Mouse (Mus musculus) monocyte, adult 5-6 weeks (primary cell): ENCODE data around the gene Adamtsl1. TPM values are rescaled to one million over a fixed set of nuclear protein-coding genes. Genes with fewer than 3 reads are reported as not detected.

ENCODE experiments used
- ATAC-seq: fragments of 153-309, 156-312 bp; replicated peaks from 2 replicates; pipeline ENCODE4 v1.8.0; 2017; ENCODE audit warnings: mild to moderate bottlenecking; ENCODE audit not compliant: low TSS enrichment, insufficient number of reproducible peaks, severe bottlenecking, poor library complexity, low FRiP score
- total RNA-seq: library from RNA; stranded (forward); fragments of 200-1000, 200-491, 200-594 nt; gene quantifications from 3 replicates; pipeline ENCODE4 v1.2.3, GENCODE M21; 2017

Adamtsl1 gene
- total RNA-seq, 1 experiment from 2014 or later: under 0.01 TPM

DNA sequence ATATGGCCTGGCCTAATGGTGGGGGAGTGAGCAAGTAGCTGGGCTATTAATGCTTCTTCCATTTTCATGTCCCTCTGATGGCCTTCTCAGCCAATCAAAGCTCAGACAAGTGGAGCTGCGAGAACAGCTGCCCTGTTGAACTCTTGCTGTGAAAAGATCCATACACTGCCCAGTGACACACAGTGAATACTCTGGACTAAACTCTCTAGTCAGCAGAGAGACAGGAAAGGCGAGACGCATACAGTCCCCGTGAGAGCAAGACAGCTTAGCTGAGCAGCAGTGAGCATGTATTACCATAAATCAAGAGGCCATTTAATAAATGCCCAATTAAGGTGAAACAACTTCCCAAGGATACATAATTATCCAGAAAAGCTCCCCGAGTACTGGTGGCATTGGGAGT lies 492.6 kb downstream of the Adamtsl1 start:
- no peak for ATAC-seq

DNA sequence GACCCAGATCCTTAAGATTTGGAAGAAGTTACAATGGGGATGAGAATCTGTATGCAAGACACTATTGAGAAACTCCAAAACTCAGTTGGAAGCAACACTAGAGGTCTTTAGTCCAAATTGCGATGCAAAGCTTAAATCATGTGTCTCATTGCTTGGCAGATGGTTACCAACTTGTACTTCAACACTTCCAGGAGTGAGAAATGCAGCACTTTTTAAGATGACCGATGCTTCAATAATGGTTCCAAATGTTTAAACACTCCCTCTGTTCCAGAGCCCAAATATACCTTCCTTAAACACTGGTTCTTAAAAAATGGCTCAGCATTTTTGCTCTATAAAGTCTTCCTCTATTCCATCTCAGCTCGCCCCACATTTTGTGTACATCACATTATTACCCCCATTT lies 499.7 kb downstream of the Adamtsl1 start:
- ATAC-seq: no peak

DNA sequence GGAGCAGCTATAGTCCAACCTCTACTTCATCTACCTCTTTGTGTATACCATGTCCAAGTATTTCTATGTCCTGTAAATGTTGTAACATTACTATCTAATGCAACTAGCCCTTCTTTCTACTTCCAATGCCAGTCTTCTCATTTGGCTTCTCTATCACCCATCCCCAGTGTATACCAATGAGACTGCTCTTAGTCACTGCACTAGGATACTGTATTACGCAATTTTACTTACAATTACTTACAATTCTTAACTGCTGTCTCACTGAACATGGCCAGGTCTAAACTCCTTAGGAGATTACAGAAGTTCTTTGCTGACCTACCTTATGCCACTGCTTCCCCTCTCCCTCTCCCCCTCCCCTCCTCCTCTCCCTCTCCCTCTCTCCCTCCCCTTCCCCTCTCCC lies 505.0 kb downstream of the Adamtsl1 start:
- ATAC-seq: no peak

DNA sequence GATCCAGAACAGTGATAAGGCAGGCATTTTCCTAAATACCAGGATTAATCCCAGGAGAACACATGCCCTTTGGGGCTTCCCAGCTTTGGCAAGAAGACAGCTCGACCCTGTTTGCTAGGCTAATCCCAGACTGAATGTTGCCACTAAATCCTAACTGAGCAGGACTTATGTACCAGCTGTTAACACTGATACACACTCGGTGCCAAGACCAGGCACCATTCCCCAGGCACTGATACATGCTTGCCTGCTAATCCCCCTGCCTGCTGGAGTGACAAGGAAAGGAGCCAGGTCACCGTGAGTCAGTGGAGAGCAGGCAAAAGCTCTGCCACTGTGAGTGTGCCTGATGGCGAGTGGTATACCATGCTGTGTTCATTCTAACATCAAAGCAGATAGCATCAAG lies 505.6 kb downstream of the Adamtsl1 start:
- no peak for ATAC-seq

DNA sequence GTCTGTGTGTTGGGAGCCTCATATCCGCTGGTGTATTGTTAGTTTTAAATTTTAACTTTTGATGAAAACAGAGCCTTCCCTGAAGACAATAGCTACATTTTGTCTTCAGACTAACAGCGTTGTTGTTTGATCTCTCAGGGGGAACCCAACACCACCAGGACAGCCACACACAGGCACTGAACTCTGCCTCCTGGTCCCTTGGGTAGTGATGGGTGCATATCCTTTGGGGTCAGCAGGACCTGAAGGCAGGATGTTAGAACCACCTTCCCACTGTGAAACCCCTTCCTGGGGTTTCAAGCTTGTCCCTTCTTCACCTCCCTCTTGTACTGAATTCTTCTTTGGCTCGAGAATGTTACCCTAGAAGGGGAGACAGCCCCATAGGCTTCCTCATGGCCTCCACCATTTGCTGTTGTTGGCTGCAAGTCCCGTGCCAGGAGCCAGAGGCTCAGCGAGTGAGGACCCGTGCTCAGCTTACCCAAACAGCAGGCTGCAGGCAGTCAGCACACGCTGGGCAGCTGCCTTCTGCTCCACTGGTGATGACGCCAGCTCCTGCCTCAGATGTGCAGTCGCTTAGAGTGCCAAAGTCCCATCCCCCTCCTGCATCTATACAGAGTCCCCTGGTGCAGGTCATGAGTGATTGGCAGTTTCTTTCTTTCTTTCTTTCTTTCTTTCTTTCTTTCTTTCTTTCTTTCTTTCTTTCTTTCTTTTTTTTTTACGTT lies 506.6 kb downstream of the Adamtsl1 start:
- ATAC-seq: no peak

DNA sequence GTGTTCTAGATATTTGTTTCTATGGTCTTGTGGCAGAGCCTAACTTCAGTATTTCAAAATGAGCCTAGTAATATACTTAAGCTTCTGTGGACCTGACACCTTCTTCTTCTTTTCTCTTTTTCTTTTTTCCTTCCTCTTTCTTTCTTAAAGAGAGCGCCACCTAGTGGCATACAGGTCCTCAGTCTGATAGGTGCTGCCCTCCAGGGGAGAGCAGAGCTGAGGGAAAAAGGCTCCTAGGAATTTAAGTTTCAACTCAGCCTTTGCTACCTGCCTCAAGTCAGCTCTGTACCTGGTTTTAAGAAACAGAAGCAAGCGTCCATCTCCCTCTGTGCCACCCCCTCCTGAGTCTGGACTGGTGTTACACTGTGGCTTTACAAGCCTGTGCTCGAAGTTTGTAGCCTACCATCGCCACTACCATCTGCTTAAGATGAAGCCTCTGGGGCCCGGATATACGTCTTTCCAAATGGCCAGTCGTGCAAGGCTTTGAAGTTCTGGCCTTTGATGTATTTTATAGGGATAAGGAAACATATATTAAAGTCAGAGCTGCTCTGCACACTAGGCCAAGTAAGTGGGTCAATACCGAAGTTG lies 510.7 kb downstream of the Adamtsl1 start:
- no peak for ATAC-seq

DNA sequence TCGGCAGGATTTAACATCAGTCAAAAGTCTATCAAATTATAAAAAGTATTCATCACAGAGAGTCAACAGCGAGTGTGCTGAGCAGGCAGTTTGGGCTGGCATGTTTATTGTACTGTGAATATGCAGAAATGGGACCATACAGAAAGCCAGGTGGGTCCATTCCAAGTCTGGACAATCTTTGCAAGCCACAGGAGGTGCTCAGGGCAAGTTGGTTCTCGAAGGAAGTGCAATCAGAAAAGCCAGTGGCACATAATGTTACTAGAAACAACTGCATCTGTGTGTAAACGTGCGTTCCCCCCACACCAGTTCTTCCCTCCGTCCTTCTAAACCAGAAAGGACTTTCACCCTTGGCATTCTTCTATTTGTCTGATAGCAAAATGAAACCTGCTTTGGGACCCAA lies 515.5 kb downstream of the Adamtsl1 start:
- ATAC-seq: no peak

DNA sequence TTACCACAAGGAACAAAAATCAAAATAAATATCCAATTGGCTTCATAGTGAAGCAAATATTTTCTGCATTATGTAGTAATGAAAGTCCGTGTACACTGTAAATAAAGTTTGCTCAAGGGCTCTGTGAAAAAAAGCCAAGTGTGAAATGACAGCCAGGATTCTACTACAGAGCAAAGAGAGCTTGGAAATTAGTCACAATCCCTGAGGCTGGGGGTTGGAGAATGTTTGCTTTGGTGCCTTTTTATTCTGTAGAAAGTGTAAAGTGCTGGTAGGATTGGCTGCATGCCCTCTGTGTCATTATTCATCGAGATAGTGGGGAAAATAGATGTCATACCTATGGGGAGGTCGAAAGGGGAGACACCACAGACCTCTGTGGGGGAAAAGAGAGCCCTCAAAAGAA lies 516.2 kb downstream of the Adamtsl1 start:
- ATAC-seq: no peak

DNA sequence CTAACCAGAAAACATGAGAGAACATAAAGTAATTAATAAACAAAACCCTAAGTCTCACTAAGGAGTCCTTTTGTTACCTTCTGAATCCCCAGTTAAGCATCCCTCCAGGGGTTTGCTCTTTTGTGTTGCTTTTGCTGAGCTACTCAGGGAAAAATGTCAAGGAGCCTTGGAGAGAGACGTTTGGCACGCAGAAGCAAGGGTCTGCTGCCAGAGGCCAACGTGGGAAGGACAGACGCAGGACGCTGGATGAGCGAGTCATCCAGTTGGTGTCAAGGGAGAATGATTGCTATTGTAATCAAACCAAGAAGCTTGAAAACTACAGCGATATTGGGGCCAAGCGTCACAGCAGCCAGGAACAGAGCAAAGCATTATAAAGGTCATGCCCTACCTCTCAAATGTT lies 517.1 kb downstream of the Adamtsl1 start:
- ATAC-seq: no peak

DNA sequence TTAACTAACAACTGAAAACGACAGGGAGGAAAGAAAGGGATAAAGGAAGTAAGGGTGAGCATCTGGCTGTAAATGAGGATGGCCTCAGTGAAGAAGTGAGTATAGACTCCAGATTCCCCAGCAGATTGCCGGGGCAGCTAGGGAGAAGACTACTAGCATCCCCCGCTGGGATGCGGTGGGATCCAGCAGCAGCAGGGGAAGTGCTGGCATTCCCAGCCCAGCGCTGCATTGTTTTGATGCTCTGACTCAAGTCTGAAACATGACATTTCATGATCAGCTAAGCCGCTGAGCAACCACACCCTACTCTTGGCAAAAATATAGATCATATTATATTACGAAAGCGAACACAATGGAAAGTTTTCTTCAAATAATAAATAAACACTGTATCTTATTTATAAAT lies 526.9 kb downstream of the Adamtsl1 start:
- ATAC-seq: no peak

DNA sequence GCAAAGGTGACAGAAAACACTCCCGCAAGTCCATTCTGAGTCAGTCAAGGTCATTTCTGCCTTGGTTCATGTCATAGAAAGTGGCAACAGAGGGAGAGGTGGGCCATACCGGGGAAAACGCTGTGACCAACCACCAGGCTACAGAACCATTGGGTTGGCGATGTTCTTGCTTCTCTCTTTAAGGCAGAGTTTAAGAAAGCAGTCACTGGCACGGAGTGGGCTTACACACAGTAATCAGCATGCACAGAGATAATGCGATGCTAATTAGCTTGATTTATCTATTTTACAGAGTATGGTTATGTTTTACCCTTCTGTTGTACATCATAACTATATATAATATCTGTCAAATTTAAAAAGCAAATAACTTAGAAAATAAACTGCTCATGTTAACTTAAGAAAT lies 531.5 kb downstream of the Adamtsl1 start:
- no peak for ATAC-seq

DNA sequence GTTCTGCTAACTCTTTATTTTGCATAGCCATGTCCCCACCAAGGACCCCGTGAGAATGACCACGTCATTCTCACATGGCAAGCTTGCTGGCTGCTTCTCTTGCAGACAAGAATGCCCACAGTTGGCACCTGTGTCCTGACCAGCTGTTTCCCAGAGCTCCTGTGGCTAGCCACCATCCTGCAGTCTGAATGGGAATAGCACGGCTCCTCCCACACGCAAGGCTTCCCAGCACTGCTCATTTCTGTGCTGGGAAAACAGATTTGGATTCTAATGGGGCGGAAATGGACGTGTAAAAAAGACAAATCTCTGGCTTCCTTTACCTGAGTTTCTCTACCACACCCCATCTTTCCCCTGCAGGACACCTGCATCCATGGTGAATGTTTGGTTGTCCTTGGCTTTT lies 531.9 kb downstream of the Adamtsl1 start:
- ATAC-seq: no peak

DNA sequence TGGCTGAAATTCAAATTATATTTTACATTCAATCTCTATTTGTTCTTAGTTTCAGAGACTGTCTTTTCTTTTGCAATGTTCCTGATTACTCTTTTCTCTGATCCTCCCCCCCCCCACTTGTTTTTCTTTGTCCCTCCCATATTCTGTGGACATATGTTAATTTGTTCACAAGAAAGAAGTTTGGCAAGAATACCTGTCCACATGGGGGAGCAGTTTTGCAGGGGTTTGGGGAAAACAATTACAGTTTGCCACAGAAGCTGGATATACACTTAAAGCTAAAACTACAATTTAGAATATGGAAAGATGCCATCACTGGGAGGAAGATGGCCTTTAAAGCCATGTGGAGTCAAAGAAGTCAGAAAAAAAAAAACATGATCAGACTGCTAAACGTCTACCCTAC lies 532.9 kb downstream of the Adamtsl1 start:
- ATAC-seq: no peak

DNA sequence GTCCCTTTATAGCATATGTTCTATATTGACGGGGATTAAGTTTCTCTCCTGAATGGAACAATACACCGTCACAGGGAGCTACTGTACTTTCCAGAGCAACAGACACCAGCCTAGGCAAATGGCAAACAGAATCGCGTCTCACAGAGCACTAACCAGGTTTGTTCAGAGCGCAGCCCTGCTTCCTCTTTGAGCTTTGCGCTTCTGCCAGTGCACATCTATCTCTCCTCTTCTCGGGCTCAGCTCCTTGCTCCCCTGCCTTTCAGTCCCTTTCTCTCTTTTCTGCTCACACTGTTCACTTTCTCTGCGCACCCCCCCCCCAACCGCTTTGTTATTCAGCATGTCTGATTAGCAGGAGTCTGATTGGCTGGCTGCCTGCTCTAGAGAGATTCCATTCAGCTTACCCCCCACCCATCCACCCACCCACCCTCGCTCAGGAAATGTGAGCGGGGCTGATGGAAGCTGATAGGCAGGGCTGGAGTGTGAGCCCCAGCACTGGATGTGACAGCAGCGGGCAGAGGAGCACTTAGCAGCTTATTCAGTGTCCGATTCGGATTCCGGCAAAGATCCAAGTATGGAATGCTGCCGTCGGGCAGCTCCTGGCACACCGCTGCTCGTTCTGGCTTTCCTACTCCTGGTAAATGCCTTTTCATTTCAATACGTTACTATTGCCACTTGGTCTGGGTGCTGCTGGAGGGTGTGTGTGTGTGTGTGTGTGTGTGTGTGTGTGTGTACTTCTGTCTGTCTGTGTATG lies 539.7 kb downstream of the Adamtsl1 start:
- ATAC-seq: no peak

DNA sequence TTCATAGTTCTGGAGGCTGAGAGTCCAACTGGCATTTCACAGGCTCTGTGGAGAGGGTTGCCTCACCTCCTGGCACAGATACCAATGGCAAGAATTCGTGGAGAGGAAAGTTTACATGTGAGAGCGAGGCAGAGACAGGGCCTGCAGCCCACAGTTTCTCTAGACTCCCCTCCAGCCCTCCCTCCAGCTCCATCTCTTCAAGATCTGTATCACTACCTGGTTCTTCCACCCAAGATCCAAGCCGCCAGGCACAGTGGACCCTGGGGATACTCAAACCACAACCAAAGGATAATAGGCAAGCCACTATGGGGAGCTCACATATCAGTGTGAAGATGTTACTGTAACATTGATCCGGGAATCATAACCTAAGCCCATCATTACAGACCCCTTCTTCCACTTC lies 546.6 kb downstream of the Adamtsl1 start:
- ATAC-seq: no peak

DNA sequence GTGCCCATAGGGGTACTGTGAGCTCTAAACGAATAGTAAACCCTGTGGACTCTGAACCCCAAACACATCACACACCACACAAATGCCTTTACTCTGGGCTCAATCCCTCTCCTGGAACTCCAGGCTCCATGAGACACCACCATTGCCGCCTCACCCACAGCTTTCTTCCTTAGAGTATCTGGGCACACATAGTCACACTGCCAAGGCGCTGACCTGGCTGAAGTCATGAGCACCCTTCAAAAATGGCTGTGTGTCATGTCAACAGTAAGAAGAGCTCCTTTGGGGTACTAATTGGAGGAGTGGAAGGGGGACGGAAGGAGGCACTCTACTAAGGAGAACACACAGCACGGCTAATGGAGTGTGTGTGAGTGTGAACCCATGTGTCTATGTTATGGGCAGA lies 554.4 kb downstream of the Adamtsl1 start:
- ATAC-seq: no peak

DNA sequence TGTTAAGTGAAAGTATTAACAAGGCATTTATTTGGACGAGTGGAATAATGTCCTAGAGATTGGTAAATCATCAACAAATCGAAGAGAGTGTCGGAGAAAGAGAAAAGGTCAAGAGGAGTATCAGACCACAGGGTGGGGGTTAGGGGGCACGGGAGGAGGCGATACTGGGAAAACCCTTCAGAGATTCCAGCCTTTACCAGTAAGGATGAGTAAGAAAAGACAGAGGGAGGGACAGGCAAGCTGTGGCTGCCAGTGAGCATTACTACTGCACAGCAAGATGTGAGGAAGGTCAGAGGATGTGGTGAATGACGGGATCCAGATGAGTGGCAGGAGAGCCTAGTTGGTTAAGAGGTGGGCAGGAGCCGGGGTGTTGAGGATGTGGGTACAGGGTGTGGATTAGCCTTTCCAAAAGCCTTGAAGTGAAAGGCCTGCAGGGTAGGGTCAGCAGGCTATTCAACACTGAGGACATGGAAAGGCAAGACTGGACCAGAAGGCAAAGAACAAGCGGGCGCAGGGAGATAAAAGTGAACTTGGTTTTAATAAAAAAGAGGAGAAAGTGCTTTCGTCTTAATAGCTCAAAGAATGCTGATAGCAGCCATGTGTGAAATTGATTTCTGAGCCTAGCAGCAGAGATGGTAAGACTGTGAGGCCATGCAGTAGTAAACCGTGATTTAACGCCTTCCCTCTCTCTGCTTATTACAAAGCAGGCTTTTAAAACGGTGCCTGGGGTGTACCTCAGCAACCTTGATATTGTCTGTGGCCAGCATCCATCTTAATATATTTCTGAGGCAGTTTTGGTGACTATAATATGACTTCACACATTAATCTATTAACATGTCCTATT lies 555.1 kb downstream of the Adamtsl1 start:
- no peak for ATAC-seq

DNA sequence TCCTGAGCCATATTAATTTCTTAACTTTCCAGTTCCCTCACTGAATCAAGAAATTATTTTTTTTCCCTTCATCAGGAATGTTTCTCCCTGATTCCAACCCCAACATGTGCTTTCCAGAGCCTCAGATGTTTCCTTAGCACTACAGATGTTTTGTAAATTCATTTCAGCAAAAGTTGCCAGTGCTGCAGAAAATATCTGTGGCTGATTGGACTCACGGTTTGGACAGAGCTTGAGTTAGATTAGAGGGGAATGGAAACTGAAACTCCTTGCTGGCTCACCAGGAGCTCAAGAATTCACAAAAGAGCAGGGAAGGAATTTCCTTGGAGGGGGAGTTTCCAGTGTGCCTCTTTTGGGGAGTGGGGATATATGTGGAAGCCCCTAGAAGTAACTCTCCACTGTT lies 560.9 kb downstream of the Adamtsl1 start:
- no peak for ATAC-seq

DNA sequence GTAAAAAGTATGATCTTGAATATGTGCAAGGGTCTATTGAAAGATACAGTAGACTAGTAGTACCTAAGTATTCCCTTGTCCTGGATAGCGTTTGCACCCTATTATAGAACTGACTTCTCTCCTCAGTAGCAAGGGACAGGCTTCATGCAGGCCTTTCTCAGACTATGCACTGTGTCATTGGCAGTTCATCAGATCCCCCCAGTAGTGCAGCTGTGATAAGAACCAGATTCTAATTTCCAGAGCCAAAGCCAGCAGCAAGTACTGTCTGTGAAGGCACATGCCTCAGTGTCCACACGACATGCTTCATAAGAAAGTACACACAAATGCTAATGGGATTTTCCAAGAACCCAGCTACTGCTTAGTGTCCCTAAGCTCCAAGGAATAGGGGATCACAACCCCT lies 563.4 kb downstream of the Adamtsl1 start:
- no peak for ATAC-seq
